Mouse (Mus musculus) neutrophil, adult 5-6 weeks (primary cell): ENCODE data around the gene Kdm3a. TPM values are rescaled to one million over a fixed set of nuclear protein-coding genes. Genes with fewer than 3 reads are reported as not detected.
A peak's percentile ranks its signal among the peaks of the same experiment; 100 is the strongest.

ENCODE experiments used
- ATAC-seq: fragments of 151-379, 151-347 bp; 2 replicates; pipeline ENCODE4 v1.8.0; 2017; ENCODE audit warnings: mild to moderate bottlenecking, moderate TSS enrichment; ENCODE audit not compliant: insufficient number of reproducible peaks, poor library complexity, low FRiP score, severe bottlenecking; ENCODE audit errors: extremely low read depth
- total RNA-seq: library from RNA; stranded (forward); fragments of 200-1000 nt; gene quantifications from 2 replicates; pipeline ENCODE4 v1.2.3, GENCODE M21; 2017

The Kdm3a gene
- 136 and 147 TPM in 2 replicates for total RNA-seq

- peak; percentile 90 for ATAC-seq
These were observed at the start of gene Kdm3a for GRCm38 (mm10) chr6:71632829-71633662. Gene Kdm3a (minus strand): TSS chr6:71632990.

GRCm38 (mm10) chr6:71678891-71679290 is 46.1 kb upstream of the Kdm3a start:
- no peak for ATAC-seq

- ATAC-seq: no peak
These were observed 40.4 kb upstream of the Kdm3a start for GRCm38 (mm10) chr6:71673166-71673565.

- ATAC-seq: no peak
These were observed 31.7 kb upstream of the Kdm3a start for GRCm38 (mm10) chr6:71664511-71664910.

GRCm38 (mm10) chr6:71658290-71658689 is 25.5 kb upstream of the Kdm3a start:
- no peak for ATAC-seq

GRCm38 (mm10) chr6:71655835-71656234 is 23.0 kb upstream of the Kdm3a start:
- no peak for ATAC-seq

- ATAC-seq: no peak
These were observed 19.1 kb upstream of the Kdm3a start for GRCm38 (mm10) chr6:71651868-71652267.

- no peak for ATAC-seq
These were observed 333 bp downstream of the Kdm3a start for GRCm38 (mm10) chr6:71632486-71632828.

- ATAC-seq: no peak
These were observed 906 bp downstream of the Kdm3a start for GRCm38 (mm10) chr6:71631706-71632461.

- no peak for ATAC-seq
These were observed 1.6 kb downstream of the Kdm3a start for GRCm38 (mm10) chr6:71631196-71631595.

GRCm38 (mm10) chr6:71627325-71627724 is 5.5 kb downstream of the Kdm3a start:
- ATAC-seq: no peak

- no peak for ATAC-seq
These were observed 6.8 kb downstream of the Kdm3a start for GRCm38 (mm10) chr6:71625984-71626383.

- no peak for ATAC-seq
These were observed 8.1 kb downstream of the Kdm3a start for GRCm38 (mm10) chr6:71624723-71625122.

- ATAC-seq: no peak
These were observed 10.8 kb downstream of the Kdm3a start for GRCm38 (mm10) chr6:71621981-71622380.

- no peak for ATAC-seq
These were observed 11.2 kb downstream of the Kdm3a start for GRCm38 (mm10) chr6:71621551-71621950.

- no peak for ATAC-seq
These were observed 15.8 kb downstream of the Kdm3a start for GRCm38 (mm10) chr6:71616959-71617358.

- no peak for ATAC-seq
These were observed 19.6 kb downstream of the Kdm3a start for GRCm38 (mm10) chr6:71613225-71613624.

GRCm38 (mm10) chr6:71609968-71610367 is 22.8 kb downstream of the Kdm3a start:
- ATAC-seq: no peak

GRCm38 (mm10) chr6:71608994-71609393 is 23.8 kb downstream of the Kdm3a start:
- ATAC-seq: no peak

GRCm38 (mm10) chr6:71607756-71608155 is 25.0 kb downstream of the Kdm3a start:
- no peak for ATAC-seq
